Mouse (Mus musculus): ENCODE data around the gene Mob4.

GRCm38 (mm10) chr1:55186592-55187210 lies 55.7 kb downstream of the Mob4 start:
- no peak for TF ChIP-seq CTCF (IDR thresholded peaks at IDR 0.05; ENCODE audit: low read depth)
- TF ChIP-seq EP300 (IDR thresholded peaks at IDR 0.05; ENCODE audit: low read depth) = no peak
